Mouse (Mus musculus) urinary bladder, postnatal 10 days (tissue): ENCODE data around the gene Zfp287.

Experiments
- DNase-seq: peaks from one replicate; pipeline ENCODE4 v3.0.0; 2022; ENCODE audit warnings: low spot score

Zfp287 gene

DNA sequence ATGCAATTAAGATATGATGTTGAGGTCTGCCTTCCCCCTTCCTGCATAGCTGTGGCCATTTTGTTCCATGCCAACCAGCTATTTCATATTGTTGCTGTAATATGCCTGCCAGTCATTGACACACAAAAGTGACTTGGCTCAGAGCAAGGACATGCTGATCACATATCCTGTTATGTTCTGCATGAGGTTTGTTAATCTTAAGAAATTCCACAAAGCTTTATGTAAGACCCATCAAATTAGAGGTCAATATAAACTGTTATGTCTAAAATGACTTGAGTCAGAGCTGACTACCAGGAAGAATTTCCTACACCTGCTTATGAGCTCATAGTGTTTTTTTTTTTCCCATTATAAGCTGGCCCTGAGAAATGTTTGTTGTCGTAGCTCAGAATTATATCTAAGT lies 30.5 kb downstream of the Zfp287 start:
- no peak for DNase-seq

DNA sequence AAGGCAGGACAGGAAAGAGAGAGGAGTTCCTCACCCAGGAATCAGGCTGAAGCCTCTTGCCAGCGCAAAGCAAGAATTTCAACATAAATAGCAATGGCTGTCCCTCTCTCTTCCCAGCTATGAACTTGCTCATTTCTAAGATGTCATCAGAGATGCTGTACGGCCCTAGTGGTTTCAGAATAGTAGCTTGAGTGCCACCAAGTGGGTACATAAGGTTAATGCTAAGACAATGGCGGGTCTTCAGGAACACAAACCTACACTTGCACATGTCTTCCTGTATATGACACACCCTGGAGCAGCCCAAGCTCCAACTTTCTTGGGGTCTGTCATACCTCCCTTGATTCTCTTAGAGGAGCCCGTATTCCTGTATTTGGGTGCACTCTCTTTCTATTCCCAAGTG lies 32.0 kb downstream of the Zfp287 start:
- no peak for DNase-seq

DNA sequence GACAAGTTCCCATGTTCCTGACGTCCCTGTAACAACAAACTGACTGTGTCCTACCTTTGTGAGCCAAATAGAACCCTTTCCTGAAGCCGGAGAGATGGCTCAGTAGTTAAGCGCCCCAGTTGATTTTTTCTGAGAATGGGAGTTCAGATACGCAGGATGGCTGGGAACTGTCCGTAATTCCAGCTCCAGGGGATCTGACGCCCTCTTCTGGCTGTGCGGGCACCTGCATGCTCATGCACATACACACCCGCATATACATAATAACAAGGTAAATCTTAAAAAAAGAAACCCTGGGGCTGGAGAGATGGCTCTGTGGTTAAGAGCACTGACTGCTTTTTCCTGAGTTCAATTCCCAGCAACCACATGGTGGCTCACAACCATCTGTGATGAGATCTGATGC lies 36.6 kb downstream of the Zfp287 start:
- DNase-seq, result no peak

DNA sequence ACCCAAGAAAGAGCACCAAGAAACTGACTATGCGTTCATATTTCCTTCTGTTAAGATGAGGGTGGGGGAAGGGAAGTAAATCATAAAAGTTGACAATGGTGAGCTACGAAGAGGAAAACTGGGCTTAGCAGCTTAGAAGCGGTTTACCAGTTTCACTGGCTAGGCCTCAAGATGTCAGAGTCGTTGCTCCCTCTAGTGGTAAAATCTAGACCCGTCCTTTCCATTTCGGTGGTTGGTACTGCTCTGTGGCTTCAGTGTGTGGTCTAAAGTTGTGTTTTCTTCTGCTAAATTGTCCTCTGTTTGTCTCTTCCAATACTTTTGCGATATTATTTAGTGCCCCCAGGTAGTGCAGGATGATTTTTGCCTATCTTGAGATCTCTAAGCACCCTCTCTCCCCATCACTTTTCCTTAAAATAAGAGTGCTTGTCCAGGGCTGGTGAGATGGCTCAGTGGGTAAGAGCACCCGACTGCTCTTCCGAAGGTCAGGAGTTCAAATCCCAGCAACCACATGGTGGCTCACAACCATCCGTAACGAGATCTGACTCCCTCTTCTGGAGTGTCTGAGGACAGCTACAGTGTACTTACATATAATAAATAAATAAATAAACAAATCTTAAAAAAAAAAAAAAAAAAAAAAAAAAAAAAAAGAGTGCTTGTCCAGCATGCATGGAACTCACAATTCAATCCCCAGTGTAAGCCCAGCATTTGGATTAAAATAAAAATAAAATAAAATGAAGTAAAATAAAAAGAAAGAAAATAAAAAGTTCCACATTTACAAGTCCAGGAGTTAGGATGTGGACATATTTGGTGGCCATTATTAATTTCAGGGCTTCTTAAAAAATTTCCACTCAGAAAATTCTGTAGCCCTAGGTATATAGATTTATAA lies 38.2 kb downstream of the Zfp287 start:
- DNase-seq, result no peak

DNA sequence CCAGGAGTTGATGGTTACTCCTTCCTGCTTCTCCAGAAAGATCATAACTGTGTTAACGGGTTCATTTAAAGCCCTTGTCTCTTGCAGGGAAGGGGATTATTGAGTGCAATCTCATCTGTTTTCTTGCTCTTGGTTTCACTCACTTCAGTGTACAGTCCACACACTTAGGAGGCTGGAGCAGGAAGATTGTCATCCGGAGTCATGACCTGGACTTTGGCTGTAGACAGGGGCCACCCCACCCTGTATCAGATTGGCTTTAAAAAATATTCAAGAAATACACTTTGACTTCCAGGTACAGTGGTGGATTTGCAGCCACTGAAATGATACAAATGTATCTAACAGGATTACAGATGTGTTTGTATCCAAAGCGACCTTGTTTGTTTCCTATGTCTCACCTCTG lies 40.1 kb downstream of the Zfp287 start:
- DNase-seq, result no peak

DNA sequence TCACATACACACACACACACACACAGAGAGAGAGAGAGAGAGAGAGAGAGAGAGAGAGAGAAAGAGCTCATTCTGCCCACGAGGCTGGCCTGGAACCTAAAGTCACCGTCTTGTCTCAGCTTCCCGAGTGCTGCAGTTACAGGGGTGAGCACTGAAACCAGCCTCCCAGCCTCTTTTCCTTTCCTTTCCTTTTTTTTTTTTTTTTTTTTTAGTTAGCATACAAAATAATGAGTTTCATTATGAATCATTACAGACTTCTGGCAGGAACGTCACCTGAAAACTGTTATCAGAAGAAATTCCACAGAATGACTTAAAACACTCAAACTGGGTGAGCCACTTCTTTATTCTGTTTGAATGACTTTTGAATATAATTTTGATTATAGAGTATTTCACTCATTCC lies 51.8 kb downstream of the Zfp287 start:
- DNase-seq, result no peak

DNA sequence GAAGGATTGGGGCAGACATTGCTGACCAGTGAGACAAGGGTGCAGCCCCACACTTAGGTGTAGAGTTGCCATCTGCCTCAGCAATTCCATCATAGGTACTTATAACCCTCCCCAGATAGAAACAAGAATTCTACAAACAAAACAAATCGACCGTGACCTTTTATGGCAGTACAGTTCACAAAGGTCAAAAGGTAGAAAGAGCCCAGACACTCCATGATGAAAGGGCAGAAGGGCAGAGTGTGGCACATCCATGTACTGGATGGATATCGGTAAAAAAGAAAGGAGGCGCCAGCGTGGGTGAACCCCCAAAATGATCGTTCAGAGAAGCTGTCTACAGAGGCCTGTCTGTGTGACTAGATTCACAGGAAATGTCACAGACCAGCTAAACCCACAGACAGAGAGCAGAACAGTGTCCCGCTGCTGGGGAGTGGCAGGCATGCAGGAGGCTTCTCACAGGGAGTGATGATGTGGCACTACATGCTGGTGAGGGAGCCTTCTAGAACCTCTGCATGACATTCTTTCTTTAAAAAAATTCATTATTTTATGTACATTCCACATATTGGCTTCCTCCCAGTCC lies 52.8 kb downstream of the Zfp287 start:
- DNase-seq, result no peak

DNA sequence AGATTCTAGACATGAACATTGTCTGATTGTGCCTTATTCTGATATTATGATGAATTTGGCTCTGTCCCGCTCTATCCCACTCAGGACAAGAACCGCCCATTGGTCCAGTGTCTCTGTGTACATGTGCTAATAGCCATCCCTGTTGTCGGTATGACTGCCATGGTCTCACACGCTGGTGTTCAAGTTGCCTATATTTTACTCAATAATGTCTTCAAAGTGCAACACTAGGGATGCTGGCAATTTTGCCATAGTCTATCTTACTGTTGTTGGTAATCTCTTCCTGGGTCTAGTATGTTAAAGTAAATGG lies 55.5 kb downstream of the Zfp287 start:
- no peak for DNase-seq

DNA sequence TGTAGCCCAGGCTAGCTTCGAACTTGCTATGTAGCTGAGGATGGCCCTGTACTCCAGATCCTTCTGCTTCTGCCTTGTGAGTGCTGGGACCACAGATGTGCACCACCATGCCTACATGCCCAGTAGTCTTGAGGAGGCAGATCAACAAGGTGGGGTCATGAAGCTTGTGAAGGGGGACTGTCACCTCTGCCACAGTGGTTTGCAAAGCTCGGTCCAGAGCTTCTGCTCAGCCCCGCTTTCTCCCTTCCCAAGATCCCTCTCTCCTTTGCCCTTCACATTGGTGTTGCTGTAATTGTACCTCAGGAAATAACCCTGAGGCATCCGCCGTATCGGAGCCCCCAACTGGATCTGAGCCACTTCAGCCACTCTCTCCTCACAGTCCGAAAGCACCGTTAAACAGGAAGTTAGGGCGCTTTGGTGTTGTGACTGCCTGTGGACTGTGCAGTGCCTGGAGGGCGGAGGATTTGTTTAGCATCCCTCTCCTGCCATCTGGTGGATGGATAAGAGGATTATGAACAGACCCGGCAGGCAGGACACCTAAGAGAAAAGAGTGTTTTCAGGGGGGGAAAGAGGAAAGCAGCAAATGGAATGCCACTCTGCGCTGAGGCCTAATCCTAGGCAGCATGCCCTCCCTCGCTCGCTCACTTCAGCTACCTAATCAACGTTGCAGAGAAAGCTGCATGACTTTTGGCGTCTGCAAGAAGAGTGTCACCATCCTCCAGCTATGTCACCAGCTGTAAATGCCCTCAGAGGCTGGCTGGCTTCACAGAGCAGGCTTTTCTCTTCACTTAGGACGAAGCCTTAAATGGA lies 56.0 kb downstream of the Zfp287 start:
- DNase-seq, result no peak

DNA sequence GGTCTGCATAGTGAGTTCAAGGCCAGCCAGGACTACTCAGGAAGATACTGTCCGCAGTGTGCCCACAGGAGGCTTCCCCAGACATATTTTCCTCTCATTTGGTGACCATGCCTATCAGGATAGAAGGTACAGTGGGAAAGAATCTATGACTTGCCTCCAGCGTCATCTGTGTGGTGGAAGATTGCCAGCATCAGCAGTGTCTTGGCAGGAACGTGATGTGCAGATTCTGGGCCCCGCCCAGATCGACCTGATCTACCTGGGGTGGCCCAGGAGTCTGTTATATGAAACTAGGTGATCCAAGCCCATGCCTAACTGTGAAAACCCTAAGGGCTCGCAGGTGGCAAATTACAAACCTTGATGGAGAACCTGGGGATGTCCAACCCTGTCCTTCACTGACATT lies 61.7 kb downstream of the Zfp287 start:
- DNase-seq, result no peak

DNA sequence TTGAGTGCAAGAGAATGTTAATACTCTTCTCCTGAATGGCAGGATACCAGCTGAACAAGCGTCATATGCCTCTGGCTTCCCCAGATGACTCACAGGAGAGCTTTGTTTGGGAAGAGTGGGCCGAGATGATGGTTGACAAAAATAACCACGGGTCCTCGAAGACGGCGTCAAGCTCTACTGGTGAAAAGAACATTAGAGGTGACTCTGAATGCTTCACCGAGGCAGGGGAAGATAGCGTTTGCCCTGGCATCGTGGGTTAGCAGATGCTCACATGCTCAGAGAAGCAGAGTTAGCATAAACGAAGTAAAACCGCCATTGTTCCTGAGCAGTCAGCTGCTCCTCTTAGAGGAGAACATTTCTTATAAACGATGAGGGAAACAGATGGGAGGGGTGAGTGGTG lies 62.2 kb downstream of the Zfp287 start:
- DNase-seq, result no peak

DNA sequence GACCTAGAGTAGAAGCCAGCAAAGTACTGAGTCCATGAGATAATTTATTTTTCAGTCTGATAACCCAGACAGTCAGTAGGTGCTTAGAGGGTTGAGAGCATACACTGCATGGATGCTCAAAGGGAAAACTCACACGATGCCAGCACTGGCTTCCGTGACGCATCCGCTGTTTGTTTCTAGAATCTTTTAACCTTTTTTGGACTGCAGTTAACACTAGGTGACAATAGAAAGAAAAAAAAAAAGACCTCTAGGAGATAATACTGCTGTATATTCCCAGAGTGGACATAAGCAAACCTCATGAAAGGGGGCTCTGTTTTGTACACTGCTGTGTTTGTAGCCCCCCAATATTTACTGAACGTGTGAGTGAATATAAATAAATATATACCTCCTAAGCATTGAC lies 62.7 kb downstream of the Zfp287 start:
- no peak for DNase-seq

DNA sequence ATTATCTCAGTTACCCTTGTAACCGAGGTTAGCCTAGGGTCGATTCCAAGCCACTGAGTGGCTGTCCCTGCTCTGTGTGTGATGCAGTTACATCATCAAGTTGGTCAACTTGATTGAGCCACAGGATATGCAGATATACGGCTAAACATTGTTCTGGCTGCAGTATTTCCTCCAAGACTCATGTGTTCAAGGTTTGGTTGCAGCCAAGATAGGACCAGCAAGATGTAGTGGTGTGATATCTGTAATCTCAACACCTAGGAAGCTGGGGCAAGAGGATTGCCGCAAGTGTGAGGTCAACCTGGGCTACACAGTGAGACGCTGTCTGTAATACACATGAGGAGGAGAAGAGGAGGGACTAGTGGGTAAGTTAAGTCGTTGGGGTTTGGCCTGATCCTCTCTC lies 67.5 kb downstream of the Zfp287 start:
- no peak for DNase-seq

DNA sequence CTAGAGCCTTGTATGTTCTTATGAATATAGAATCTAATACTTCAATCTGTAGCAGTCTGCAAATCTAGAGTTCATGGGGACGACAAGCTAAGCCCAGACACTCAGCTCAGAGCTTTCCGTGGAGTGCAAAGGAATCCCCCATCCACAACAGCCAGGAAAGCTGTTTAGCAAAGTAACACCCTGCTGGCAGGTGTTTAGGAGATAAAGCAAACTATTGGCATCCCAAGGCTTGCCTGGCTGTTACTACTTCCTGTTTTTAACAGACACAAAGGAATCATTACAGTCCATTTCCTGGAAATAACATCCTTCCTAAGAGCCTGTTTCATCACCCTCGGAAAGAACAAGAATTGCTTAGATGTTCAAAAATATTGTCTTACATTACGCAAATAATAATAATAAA lies 70.8 kb downstream of the Zfp287 start:
- DNase-seq, result no peak

DNA sequence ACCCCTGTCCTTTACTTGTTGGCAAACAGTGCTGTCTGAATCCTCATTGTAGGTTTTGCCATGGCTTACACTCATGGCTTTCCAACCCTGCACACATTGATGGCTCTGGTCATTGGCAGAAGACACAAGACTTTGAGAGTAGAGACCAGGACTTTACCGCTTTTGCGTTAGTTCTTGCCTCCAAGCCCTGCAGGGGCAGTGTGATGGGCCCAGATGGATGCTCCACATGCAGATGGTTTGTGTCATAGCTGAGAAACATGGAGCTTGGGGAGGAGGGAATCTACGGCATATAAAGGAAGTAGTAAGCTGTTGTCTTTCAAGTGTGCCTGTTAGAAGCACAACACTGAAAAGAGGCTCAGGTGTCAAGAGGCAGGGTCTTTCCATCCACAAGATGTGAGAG lies 79.6 kb downstream of the Zfp287 start:
- no peak for DNase-seq

DNA sequence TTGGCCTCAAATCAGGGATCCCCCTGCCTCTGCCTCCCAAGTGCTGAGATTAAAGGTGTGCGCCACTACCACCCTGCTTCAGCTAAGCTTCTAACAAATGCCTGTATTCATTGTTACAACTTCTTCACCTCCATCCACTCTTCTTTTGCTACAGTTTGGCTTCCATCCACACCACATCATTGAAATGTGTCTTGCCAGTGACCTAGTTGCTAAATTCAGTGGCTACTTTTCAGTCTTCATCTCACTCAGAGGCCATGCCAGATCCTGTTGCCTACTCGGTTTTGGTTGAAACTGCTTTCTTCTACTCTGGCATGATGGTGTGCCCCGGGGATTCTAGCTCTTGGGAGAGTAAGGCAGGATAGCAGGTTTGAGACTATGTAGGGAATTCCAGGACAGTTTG lies 80.1 kb downstream of the Zfp287 start:
- DNase-seq, result no peak
